Mouse (Mus musculus) stomach, embryonic 14.5 days (tissue): ENCODE data around the gene Col4a3. TPM values are rescaled to one million over a fixed set of nuclear protein-coding genes. Genes with fewer than 3 reads are reported as not detected.

ENCODE experiments used
- ATAC-seq: fragments of 200-750 bp; cut with Nextera tagmentation; 2 replicates; pipeline ENCODE4 v1.8.0; 2017; ENCODE audit warnings: low read depth, moderate TSS enrichment; ENCODE audit not compliant: insufficient number of reproducible peaks, insufficient read depth, low FRiP score
- H3K27ac ChIP-seq: fragments of 300-500 bp; sonication (generic); 2 replicates; pipeline ENCODE4 v1.5.1; 2014; ENCODE audit warnings: mild to moderate bottlenecking, low read length, moderate library complexity, mixed read lengths
- H3K27me3 ChIP-seq: fragments of 300-500 bp; sonication (generic); 2 replicates; pipeline ENCODE4 v1.6.1; 2014; ENCODE audit warnings: low read length, control low read depth, mixed read lengths; ENCODE audit not compliant: control insufficient read depth, insufficient read depth
- H3K36me3 ChIP-seq: fragments of 300-500 bp; sonication (generic); 2 replicates; pipeline ENCODE4 v1.6.1; 2014; ENCODE audit warnings: mild to moderate bottlenecking, control low read depth, low read length, moderate library complexity, mixed read lengths; ENCODE audit not compliant: control insufficient read depth, insufficient read depth
- H3K4me1 ChIP-seq: fragments of 300-500 bp; sonication (generic); 2 replicates; pipeline ENCODE4 v1.6.1; 2014; ENCODE audit warnings: low read length, control low read depth, mixed read lengths; ENCODE audit not compliant: control insufficient read depth, insufficient read depth
- H3K4me2 ChIP-seq: fragments of 300-500 bp; sonication (generic); replicated peaks from 2 replicates; pipeline ENCODE4 v1.6.1; 2014; ENCODE audit warnings: low read depth, low read length, control low read depth
- H3K4me3 ChIP-seq: fragments of 300-500 bp; sonication (generic); 2 replicates; pipeline ENCODE4 v1.5.1; 2014; ENCODE audit warnings: low read depth, low read length, control low read depth
- H3K9ac ChIP-seq: fragments of 300-500 bp; sonication (generic); replicated peaks from 2 replicates; pipeline ENCODE4 v1.6.1; 2014; ENCODE audit warnings: low read depth, mild to moderate bottlenecking, control low read depth, low read length, moderate library complexity, mixed read lengths
- H3K9me3 ChIP-seq: fragments of 300-500 bp; sonication (generic); 2 replicates; pipeline ENCODE4 v1.6.1; 2016; ENCODE audit warnings: low read depth, low read length, control low read depth; ENCODE audit not compliant: control insufficient read depth
- WGBS: fragments of 180-500 bp; shearing (Covaris S2); extraction: QIAGEN DNeasy Blood & Tissue Kit; methylation state at CpG from one replicate; pipeline ENCODE4 v1.1.7; 2014; 5-methylcytosine and 5-hydroxymethylcytosine counted together
- polyA plus RNA-seq: library from polyadenylated mRNA; unstranded; fragments of >200 nt; fragmentation: Nextera tagmentation; extraction: Ambion mirVana; gene quantifications from 2 replicates; pipeline ENCODE4 v1.2.1, GENCODE M21; 2014

The Col4a3 gene
- polyA plus RNA-seq, 1 experiment from 2014 or later = 0.71 TPM

DNA sequence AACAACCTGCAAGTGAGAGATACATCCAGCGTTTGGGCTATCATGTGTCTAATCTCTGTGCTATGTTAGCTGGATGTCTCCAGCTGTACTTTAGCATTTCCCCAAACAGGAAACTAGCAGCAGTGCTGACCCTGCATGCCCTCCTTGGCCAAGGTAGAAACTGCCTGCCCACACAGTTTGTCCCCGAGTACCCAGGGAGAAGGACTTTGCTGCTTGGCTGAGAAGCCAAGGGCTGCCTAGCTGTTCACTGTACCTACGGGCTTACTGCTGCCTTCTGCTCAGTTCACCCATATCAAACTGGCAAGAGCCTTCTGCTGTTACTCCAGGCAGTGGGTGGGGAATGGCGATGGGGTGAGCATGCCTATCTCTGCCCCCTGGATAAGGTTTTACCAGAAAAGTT lies 3.5 kb downstream of the Col4a3 start:
- no peaks in the 10 kb centered on the region for H3K9me3 ChIP-seq
- H3K4me2 ChIP-seq = no peak overlapping the region
- no peak overlapping the region for H3K4me3 ChIP-seq
- H3K27me3 ChIP-seq = peaks cover 6% of the 10 kb centered on the region; the same call in 1 of the 2 replicates
- H3K36me3 ChIP-seq = no peaks in the 10 kb centered on the region
- WGBS = 57% methylated on average over 4 of the region's 4 CpGs
- no peak overlapping the region for H3K27ac ChIP-seq
- no peak for ATAC-seq
- 0 out of 2 replicates have a peak, but pooled peaks cover 4% of the 10 kb centered on the region for H3K4me1 ChIP-seq
- no peak overlapping the region for H3K9ac ChIP-seq

DNA sequence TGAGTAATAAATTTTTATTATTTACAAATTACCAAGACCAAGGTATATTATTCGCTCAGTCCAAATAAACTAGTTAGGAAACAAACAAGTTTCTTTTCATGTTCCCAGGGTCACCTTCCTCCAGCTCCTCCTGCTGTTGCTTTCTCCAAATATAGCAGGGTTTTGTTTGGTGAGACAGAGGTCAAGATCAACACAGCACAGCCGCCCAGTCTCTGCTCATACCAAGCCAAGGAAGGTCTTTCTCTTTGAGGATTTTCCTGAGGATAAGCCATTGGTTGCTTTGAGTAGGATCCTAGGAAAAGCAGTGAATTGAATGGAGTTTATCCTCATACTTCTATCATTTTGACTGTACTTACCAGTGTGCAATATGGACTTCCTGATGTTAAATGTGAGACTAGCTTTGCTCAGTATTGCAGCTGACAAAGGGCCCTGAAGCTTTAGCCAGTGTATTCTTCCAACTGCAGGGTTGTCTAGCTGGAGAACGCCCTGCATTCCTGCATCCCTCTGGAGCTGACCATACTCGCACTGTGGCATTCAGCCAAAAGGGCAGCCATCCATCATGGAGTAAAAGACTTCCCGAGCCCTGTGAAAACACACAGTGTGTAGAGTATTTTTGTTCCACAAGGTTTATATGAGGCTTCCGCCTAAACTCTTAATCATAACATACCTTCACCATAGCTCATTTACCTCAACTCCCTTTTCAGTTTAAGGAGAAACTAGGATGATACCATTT lies 10.3 kb downstream of the Col4a3 start:
- ATAC-seq = peak; percentile 69; the same call in 1 of the 2 replicates
- 27% methylated on average over 6 of the region's 6 CpGs for WGBS
- Histone ChIP-seq H3K36me3 (no peaks in the 10 kb centered on the region), H3K4me1 (peaks cover 8% of the 10 kb centered on the region; the same call in 1 of the 2 replicates), H3K27me3 (no peaks in the 10 kb centered on the region), H3K4me3 (no peak overlapping the region), H3K9me3 (no peaks in the 10 kb centered on the region; the same call in 1 of the 2 replicates), H3K9ac (no peak overlapping the region), H3K27ac (no peak overlapping the region), H3K4me2 (no peak overlapping the region)

DNA sequence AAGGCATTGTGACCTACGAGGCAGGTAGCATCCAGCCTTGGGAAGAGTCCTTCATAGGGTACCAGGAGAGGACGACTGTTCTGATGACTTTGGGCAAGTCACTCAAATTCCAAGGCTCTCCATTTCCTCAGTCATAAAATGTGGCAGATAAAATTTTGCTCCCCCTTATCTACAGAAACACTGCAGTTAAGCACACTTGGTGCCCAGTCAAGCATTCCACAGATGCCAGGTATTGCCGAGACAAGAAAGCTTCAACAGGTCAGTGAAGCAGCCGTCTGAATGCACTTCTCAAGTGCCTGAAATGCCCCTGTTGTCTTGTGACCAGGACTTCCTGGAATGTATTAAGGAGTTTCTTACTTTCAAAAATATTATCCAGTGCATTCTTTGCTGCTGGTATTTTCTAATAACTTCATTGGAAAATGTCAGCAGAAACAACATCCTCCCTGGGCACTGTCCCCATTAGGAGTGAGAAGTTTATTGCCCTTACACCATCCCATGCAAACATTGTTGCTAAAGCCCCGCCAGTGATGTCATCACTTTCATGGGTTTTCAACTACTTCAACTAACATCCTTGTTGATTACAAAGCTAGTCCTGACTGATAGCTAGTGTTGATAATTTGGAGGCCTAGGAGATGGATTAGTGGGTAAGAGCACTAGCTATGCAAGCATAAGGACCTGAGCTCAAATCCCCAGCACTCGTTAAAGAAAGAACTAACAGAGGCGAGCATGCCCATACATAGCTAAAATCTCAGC lies 16.7 kb downstream of the Col4a3 start:
- H3K9ac ChIP-seq = no peak overlapping the region
- no peaks in the 10 kb centered on the region for H3K27me3 ChIP-seq
- H3K36me3 ChIP-seq = no peaks in the 10 kb centered on the region
- H3K9me3 ChIP-seq = no peaks in the 10 kb centered on the region; the same call in 1 of the 2 replicates
- no peak for ATAC-seq
- H3K4me2 ChIP-seq = no peak overlapping the region
- no peaks in the 10 kb centered on the region for H3K4me1 ChIP-seq
- no peak overlapping the region for H3K4me3 ChIP-seq
- WGBS = 67% methylated on average over 7 of the region's 7 CpGs
- H3K27ac ChIP-seq = no peak overlapping the region

DNA sequence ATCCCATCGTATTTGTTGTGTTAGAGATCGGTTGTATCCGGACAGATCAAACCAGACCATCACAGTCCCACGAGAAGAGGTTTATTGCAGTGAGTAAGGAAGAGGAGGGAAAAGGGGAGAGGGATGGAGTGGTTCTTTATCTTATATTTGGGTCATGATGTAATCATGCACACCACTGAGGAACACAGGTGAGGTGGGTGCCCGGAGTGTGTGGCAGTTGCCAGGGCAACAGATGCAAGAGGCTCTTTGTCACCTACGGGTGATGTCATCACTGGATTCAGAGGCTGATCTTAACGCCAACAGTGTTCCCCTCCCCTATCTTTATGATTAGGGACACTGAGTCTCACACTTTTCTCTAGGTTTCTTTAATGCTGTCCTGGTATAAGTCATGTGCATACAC lies 18.6 kb downstream of the Col4a3 start:
- 86% methylated on average over 7 of the region's 7 CpGs for WGBS
- Histone ChIP-seq H3K36me3 (no peaks in the 10 kb centered on the region), H3K27ac (no peak overlapping the region), H3K27me3 (no peaks in the 10 kb centered on the region), H3K4me2 (no peak overlapping the region), H3K4me3 (no peak overlapping the region), H3K9me3 (no peaks in the 10 kb centered on the region; the same call in 1 of the 2 replicates), H3K9ac (no peak overlapping the region), H3K4me1 (no peaks in the 10 kb centered on the region)
- ATAC-seq = no peak

DNA sequence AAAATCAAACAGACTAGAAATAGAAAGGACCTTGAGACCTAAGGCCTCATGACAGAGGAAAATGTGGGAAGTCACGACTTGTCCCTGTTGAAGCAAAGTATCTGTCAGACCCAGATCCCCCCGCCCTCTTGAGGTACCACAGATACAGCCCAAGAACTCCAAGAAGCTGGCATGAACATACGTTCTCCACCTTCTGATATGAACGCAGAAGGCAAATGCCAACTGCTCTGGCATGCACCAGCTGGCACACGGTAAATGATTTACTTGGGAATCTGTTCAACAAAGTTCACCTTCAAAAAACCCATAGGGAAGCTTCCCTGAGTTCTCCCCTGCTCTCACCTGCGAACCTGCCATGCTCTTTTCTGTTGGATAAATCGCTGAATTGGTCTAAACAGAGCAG lies 19.1 kb downstream of the Col4a3 start:
- H3K9me3 ChIP-seq = no peaks in the 10 kb centered on the region
- no peak overlapping the region for H3K27ac ChIP-seq
- no peaks in the 10 kb centered on the region for H3K27me3 ChIP-seq
- WGBS = 85% methylated on average over 7 of the region's 7 CpGs
- no peaks in the 10 kb centered on the region for H3K4me1 ChIP-seq
- H3K36me3 ChIP-seq = no peaks in the 10 kb centered on the region
- no peak overlapping the region for H3K9ac ChIP-seq
- no peak overlapping the region for H3K4me3 ChIP-seq
- H3K4me2 ChIP-seq = no peak overlapping the region
- no peak for ATAC-seq

DNA sequence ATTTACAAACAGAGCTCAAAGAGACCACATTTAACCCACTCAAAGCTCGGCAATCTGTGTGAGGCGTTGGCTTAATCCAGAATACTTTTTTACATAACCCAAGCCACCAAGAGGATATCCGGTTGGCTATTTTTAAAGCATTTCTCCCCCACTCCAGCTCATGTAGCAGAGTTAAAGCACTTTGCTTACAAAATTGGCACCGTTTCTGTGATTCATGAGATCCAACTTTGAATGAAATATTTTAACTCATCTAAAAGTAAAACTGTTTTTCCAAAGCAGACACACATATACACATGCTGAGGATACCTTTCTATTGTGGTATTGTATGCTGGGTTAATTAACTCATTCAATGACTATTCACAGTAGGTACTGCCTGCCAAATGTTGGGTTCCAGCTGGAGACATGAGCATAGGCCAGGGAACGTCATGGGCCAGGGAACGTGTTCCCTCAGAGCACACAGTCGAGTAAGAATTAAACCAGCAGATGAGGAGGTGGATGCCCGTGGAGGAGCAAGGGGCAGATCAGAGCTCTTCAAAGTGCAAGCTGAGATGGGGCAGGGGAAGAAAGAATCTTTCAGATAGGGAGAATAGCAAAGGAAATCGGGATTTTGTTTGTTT lies 22.0 kb downstream of the Col4a3 start:
- WGBS = 69% methylated on average over 9 of the region's 9 CpGs
- Histone ChIP-seq H3K27ac (no peak overlapping the region), H3K36me3 (no peaks in the 10 kb centered on the region), H3K27me3 (no peaks in the 10 kb centered on the region), H3K4me1 (peaks cover 3% of the 10 kb centered on the region; the same call in 1 of the 2 replicates), H3K4me3 (no peak overlapping the region), H3K9ac (no peak overlapping the region), H3K9me3 (no peaks in the 10 kb centered on the region), H3K4me2 (no peak overlapping the region)
- no peak for ATAC-seq

DNA sequence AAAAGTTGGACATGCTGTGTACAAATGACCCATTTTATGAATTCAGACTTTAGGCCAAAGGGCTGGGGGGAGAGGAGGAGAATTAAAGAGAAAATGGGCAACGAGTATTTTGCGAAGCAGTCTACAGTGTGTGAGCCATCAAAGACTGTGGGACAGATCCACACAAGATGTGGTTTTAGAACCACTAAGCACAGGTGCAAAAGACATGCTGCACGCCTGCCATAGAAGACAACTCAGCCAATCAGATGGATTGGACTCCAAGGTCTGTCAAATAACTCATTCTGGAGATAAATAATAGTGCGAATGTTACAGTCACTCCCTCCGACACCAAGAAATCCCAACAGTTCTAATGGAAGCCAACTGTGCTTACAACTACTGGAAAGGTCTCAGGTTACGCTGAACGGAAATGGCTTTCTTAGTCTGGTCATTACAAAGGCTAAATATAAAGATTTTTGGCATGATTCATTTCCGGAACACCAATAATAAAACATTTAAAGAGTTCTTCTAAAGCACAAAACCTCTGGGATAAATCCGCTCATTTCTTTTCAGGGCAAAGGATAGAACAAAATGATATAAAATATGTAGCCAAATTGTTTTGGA lies 25.4 kb downstream of the Col4a3 start:
- Histone ChIP-seq H3K9me3 (no peaks in the 10 kb centered on the region), H3K36me3 (no peaks in the 10 kb centered on the region), H3K4me1 (peaks cover 3% of the 10 kb centered on the region; the same call in 1 of the 2 replicates), H3K9ac (no peak overlapping the region), H3K27me3 (no peaks in the 10 kb centered on the region), H3K4me2 (no peak overlapping the region), H3K4me3 (no peak overlapping the region), H3K27ac (no peak overlapping the region)
- WGBS = 41% methylated on average over 9 of the region's 9 CpGs
- no peak for ATAC-seq

DNA sequence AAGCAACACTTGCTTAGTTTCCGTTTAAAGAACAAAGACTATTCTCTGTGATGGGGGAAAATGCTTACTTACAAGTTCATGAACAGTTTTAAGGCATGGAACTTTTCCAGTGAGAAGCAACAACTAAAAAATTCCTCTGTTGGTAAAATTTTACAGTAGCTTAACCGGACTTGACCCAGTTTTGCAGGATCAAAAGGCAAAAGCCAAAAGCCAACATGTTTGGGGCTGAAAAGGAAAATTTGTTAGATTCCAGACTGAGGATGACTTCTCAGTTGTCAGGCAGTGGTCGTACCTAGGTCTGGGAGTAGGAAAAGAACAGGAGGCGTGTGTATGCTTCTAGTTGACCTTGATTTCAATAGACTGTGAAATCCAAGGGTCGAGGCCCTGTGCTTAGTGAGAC lies 31.3 kb downstream of the Col4a3 start:
- Histone ChIP-seq H3K9ac (no peak overlapping the region), H3K4me1 (no peaks in the 10 kb centered on the region), H3K27ac (no peak overlapping the region), H3K4me3 (no peak overlapping the region), H3K36me3 (no peaks in the 10 kb centered on the region), H3K4me2 (no peak overlapping the region), H3K27me3 (no peaks in the 10 kb centered on the region), H3K9me3 (no peaks in the 10 kb centered on the region)
- no peak for ATAC-seq
- 70% methylated on average over 5 of the region's 5 CpGs for WGBS
